Mouse (Mus musculus) thymus, adult 18-20 months (tissue): Measurements from ENCODE around the gene Tmem25.
"Not testable (repeated sequence)": the region's sequence is repeated elsewhere in the genome, so short reads cannot be mapped to it uniquely, and the experiment has no call there.

Experiments used
- DNase-seq, 2 experiments: peaks; one replicate each; pipeline ENCODE4 v3.0.0; 2022; ENCODE audit warnings: mixed read lengths in 2 of 2

Tmem25 gene

DNA sequence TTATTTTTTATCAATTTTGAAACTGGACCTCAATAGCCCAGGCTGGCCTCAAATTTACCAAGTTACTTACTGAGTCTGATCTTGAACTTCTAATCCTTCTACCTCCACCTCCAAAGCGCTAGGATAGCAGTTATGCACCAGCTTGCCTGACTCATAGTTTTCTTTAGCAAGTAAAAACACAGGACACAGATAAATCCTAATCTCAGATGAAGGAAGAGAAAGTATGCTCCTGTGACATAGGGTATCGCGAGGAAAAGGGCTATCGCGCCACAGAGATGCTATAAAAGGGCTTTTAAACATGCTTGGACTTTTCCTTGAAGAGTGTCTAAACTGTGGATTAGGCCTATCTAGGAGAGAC, 26.7 kb downstream of the Tmem25 start:
- DNase-seq = no peak

DNA sequence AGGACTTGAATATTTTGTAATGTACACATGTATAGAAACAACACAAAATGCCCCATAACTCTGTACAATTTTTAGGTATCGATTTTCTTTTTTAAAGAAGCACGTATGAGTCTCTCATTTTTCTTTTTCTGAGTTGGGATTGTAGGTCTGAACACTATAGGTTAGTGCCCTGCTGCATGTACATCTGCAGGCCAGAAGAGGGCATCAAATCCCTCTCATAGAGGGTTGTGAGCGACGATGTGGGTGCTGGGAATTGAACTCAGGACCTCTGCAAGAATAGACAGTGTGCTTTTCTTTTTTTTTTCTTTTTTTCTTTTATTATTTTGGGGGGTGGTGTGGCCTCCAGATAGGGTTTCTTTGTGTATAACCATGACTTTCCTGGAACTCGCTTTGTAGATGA, 27.7 kb downstream of the Tmem25 start:
- DNase-seq = no peak

DNA sequence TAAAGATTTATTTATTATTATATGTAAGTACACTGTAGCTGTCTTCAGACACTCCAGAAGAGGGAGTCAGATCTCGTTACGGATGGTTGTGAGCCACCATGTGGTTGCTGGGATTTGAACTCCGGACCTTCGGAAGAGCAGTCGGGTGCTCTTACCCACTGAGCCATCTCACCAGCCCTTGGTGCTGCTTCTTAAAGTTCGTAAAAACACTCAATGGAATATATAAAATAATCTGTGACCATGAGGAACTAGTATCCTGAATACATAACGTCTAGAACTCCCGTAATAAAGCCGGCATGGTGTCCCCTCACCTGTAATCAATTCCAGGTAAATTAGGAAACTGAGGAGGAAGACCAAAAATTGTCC, 31.1 kb downstream of the Tmem25 start:
- DNase-seq = not testable (repeated sequence)

DNA sequence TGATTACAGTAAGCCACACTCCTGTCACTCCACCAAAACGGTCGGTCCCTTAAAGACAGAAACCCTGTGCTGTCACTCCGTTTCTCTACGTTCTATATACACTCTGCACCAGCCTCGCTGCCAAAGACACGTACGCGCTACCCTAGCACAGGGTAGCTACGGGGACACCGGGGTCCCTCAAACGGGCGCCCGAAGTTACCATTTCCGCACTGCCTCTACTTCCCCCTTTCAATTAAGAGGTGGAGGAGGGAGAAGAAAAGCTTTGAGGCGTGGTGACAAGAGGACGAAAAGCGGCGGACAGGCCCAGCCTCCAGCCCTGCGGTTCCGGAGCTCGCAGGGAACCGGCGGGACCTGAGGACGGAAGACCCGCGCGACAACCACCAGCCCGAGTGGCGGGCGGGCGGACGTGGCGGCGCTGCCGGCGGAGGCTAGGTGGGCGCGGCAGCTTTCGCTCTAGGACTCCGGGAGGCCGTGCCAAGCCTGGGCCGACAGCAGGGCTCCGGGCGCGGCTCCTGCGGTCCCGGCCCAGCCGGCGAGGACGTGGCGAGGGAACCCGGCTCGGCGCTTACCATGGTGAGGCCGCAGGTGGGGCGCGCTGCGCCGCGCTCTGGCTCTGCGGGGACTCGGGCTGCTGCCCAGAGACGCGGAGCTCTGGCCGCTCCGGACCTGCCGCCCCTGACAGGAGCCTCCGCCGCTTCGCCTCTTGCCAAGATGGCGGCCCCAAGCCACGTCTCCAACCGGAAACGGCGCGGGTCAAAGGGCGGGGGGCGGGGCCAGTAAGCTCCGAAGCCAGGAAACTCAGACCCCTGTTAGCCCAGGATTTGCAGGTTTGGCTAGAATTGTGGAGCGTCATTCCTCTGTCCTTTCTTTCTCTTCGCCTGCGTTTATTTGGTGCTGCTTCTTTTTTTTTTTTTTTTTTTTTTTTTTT, 31.7 kb downstream of the Tmem25 start, which contains the start of the genes Arcn1 and Ift46:
Gene Arcn1, minus strand, starts transcription at position 745 of the 928 bp plus-strand sequence.
Gene Ift46, plus strand, starts transcription at position 808 of the 928 bp plus-strand sequence.
- peak; percentile 68 for DNase-seq

DNA sequence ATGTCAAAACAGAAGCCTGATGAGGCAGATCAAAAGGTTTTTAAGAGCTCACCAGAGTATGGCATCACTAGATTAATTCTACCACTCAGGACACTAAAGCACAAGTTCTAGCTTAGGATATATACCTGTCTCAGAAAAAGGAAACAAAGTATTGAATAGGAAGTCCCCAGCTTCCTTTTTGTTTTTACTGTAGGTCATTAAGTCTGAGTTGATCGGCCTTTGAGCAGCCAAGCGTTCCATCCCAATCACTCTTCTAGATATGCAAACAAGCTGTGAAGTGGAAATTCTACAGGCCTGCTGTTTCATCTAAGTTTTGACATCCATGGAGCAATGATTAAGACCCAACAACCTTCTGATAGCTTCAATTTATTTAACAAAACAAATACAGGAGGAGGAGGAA, 38.2 kb downstream of the Tmem25 start:
- no peak for DNase-seq

DNA sequence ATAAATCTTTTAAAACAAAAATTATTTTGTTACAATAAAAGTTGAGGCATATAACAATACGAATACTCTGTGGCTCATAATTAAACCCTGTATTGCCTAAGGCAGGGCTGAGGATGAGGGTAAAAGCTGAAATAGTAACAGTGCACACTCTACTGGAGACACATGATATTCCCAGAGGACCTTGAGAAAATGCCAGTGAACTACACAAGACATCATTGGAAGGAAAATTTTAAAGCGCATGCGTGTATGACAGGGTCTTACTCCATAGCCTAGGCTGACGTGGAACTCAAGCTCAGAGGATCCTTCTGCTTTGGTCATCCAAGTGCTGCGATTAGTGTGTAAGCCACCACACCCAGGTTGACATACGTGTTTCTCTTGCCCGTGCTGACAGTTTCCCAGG, 50.6 kb downstream of the Tmem25 start:
- DNase-seq = no peak

DNA sequence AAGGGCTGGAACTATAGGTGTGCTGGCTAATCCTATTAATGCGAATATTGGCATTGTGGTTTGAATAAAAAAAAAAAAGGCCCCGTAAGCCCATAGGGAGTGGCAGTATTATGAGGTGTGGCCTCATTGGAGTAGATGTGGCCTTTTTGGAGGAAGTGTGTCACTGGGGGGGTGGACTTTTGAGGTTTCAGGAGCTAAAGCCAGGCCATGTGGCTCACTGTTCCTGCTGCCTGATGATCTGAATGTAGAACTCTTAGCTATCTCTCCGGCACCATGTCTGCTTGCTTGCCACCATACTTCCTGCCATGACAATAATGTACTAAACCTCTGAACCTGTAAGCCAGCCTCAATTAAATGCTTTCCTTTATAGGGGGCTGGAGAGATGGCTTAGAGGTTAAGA, 51.8 kb downstream of the Tmem25 start:
- DNase-seq = no peak

DNA sequence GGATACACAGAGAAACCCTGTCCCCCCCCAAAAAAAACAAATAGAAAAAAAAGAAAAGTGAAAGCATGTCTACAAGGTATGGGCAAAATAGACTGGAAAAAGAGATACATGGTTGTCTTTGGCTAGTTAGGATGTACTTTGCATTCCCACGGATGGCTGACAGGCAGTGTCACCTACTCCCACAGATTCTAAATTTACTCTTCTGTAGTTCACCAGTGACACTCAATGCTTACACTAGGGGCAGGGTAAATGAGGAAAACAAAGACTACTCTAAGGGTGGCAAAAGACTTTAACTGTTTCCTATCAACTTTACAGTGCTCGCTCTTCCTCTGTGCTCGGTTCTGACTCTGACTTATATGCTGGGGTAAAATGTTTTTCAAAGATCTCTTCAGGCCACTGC, 52.4 kb downstream of the Tmem25 start:
- DNase-seq = no peak

DNA sequence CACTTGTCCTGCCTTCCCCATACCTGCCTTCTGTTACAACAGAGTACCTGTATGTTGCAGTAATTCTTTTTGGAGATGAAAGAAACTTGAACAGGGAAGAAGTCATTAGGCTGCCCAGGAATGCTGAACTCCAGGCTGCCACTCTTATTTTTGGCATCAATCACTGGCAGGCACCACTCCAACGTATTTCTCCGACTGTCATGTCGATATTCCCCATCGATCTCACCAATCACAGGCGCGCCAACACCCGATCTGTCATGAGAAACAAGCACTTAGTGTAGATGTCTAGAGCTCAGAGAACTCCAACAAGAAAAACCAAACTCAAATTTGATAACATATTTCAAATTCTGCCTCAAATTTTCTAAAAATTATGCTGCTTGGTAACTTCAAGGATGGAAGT, 53.7 kb downstream of the Tmem25 start:
- DNase-seq = no peak
